Mouse (Mus musculus): ENCODE results near the gene Gm14851.

Gm14851 gene

DNA sequence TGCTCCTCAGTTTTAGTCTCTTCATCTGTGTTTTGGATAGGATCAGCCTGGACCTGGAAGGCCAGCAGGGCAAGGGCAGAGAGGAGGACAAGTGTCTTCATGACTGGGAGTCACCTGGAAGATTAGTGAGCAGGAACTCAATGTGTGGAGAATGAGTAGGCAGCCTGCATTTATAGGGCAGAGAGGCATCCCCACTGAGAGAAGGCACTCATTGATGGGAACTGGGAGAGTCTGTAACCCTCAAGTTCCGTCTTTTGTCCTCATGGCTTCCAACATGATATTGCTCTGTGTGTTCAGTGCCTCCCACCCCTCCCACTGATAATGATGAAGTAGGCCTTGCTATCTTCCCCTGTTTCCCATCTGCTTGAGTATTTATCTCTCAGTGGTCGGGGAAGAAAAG lies at the start of gene Gm14851:
Gene Gm14851, minus strand, starts transcription at position 101 of the 400 bp plus-strand sequence.
- no CpG with 5 or more reads among the region's 2 CpGs for WGBS

DNA sequence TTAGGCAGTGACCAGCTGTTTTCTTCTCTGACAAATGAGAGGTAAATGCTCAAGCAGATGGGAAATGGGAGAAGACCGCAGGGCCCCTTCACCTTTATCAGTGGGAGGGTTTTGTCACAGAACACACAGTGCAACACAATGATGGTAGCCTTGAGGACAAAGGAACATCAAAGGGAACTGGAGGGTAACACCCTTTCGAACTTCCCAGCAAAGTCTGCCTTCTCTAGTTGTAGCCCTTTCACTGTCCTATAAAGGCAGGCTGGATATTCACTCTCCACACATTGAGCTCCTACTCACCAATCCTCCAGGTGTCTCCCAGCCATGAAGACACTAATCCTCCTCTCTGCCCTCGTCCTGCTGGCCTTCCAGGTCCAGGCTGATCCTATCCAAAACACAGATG lies 38.5 kb upstream of the Gm14851 start, which contains the start of gene Defa30:
Gene Defa30, plus strand, starts transcription at position 301 of the 400 bp plus-strand sequence.
- WGBS, result 50% methylated on average over 3 of the region's 3 CpGs

DNA sequence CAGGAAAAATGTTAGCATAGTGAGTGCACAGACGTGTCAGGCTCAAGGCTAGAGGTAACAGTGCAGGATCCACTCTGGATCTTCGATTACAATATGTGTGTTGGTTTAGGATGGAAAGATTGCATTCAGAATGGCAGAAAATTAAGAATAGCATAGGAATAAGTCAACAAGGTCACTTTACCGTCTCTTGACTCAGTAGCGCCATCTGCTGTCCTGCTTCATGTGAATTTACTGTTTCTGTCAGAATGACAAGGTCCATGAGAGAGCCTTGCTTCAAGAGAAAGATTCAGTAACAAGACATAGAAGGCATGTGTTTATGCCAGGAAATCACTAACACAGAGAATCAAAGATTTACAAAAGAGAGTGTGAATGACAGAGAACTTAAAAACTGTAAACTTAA lies 2.7 kb downstream of the Gm14851 start:
- WGBS, result 47% methylated on average over 4 of the region's 4 CpGs

DNA sequence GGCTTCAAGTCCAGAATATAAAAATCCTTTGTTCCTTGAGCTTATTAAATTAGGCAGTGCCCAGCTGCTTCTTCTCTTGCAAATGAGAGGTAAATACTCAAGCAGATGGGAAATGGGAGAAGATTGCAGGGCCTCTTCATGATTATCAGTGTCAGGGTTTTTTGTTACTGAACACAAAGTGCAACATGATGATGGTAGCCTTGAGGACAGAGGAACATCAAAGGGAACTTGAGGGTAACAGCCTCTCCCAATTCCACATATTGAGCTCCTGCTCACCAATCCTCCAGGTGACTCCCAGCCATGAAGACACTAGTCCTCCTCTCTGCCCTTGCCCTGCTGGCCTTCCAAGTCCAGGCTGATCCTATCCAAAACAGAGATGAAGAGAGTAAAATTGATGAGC lies 11.7 kb downstream of the Gm14851 start, which contains the start of gene Defa25:
Gene Defa25, plus strand, starts transcription at position 301 of the 400 bp plus-strand sequence.

DNA sequence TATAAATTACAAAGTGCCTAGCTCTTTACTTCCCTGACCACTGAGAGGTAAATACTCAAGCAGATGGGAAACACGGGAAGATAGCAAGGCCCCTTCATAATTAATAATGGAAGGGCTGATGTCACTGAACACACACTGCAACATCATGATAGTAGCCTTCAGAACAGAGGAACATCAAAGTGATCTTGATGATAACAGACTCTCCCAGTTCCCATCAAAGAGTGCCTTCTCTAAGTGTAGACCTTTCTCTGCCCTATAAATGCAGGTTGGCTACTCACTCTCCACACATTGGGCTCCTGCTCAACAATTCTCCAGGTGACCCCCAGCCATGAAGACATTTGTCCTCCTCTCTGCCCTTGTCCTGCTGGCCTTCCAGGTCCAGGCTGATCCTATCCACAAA lies 31.1 kb downstream of the Gm14851 start, which contains the start of gene Defa35:
Gene Defa35, plus strand, starts transcription at position 301 of the 400 bp plus-strand sequence.
- WGBS, result 76% methylated on average over 1 of the region's 1 CpGs

DNA sequence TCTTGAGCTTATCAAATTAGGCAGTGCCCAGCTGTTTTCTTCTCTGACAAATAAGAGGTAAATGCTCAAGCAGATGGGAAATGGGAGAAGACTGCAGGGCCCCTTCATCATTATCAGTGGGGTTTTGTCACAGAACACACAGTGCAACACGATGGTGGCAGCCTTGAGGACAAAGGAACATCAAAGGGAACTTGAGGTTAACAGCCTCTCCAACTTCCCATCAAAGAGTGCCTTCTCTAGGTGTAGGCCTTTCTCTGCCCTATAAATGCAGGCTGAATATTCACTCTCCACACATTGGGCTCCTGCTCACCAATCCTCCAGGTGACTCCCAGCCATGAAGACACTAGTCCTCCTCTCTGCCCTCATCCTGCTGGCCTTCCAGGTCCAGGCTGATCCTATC lies 41.1 kb downstream of the Gm14851 start, which contains the start of gene Defa23:
Gene Defa23, plus strand, starts transcription at position 301 of the 400 bp plus-strand sequence.
- no CpG with 5 or more reads among the region's 1 CpGs for WGBS

Data from cerebral cortex, adult 2 months (tissue).